Mouse (Mus musculus): Measurements from ENCODE around the gene Map4k5.

Gene Map4k5

DNA sequence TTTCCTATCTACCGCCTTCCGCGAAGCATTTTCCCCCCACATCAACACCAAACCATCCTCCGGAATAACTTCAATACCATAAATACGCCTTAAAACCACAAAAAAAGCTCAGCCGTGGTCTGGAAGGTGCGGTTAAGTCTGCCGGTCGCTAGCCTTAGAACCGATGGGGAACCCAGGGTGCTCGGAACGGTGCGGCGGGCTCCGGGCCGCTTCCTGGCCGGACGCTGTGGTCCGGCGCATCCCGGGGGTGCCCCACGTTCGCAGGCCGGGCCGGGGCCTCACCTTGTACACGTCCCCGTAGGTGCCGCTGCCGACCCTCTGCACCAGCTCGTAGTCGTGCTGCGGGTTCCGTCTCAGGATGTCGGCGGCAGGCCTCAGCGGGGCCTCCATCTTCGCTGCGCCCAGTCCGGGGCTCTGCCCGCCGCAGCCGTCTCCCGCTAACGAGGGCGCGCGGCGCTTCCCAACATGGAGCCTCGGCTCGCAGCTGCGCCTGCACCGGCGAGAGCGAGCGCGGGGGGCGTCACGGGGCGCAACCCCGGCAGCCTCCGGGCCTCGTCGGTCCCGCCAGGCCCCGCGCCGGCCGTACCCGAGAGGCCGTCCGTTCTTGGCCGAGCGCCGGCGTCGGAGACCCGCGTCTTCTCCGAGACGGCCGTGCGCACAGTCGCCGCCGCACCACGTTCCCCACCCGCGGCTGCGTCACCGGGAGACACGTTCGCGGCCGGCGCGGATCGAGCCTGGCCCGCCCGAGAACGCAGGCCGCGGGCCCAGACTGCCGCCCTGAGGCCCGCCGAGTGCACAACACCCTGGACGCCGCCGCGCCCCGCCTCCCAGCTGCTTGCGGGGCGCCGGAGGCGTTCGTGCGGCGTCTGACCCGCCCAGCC, at the start of gene Map4k5, which contains the start of gene Atl1:
Gene Map4k5 (minus strand): TSS at position 830 of the 881 bp plus-strand sequence.
Gene Atl1 (plus strand): TSS at position 244 of the 881 bp plus-strand sequence.
- peak; percentile 90 to 96 for DNase-seq (ENCODE audit: low spot score in 2 of 2)

- no peak for DNase-seq (ENCODE audit: low spot score in 2 of 2)
Measured at GRCm38 (mm10) chr12:69941655-69942329, 48.8 kb upstream of the Map4k5 start.

DNA sequence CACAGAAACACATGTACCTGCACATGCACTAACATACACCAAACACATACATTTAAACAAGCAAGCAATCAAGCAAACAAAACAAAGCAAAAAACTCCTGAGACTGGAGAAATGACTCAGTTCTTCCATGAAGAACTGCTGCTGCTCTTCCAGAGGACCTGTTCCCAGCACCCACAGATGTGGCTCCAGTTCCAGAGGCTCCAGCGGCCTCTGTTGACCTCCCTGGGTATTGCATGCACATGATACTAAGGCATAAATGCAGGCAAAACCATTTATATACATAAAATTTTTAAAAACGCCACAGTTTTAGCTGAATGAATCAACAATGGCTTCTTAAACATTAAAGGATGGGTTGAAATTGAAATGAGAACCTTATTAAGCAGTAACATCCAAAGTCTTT, 46.3 kb upstream of the Map4k5 start:
- DNase-seq (ENCODE audit: low spot score in 2 of 2) = peak; percentile 16 to 66

- DNase-seq (ENCODE audit: low spot score in 2 of 2) = no peak
Measured at GRCm38 (mm10) chr12:69937731-69938130, 44.7 kb upstream of the Map4k5 start.

GRCm38 (mm10) chr12:69926716-69927115, 33.7 kb upstream of the Map4k5 start:
- no peak for DNase-seq (ENCODE audit: low spot score in 2 of 2)

DNA sequence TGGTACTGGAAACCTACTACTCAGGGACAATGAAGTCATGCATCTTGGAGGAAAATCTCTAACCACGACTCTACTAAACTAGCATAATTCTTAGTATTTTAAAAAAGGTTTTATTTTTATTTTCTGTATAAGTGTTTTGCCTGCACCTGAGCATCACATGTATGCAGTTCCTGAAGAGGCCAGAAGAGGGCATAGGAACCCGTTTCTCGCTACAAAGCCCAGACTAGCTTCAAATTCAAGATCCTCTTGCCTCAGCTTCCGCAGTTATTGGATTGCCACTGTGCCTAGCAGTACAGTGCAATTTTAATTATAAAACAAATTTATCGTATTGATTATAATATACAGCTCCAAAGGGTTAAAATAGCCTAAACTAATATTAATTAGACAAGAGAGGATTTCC, 31.0 kb upstream of the Map4k5 start:
- DNase-seq (ENCODE audit: low spot score in 2 of 2) = peak; percentile 38 to 75

GRCm38 (mm10) chr12:69923603-69924002, 30.6 kb upstream of the Map4k5 start:
- DNase-seq (ENCODE audit: low spot score in 2 of 2) = no peak

GRCm38 (mm10) chr12:69923128-69923527, 30.1 kb upstream of the Map4k5 start:
- DNase-seq (ENCODE audit: low spot score in 2 of 2) = no peak

GRCm38 (mm10) chr12:69922099-69922498, 29.1 kb upstream of the Map4k5 start:
- no peak for DNase-seq (ENCODE audit: low spot score in 2 of 2)

DNA sequence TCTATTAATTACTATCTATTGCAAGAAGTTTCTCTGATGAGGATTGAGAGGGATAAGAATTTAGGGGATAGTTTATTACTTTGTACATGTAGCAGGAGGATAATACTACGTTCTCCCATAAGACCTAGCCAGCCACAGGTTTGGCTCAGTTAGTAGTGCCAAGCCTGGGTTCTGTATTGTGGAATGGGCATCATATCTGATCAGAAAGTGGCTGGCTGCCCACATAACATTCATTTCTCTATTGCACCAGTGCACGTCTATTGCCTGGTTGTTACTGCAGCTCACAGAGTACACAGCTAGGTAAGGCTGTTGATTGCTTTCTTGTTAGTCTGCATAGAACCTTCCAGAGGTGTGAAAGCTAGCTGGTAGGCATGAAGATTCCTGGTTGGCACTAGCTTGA, 24.9 kb upstream of the Map4k5 start:
- no peak for DNase-seq (ENCODE audit: low spot score in 2 of 2)

GRCm38 (mm10) chr12:69912737-69913136, 19.7 kb upstream of the Map4k5 start:
- no peak for DNase-seq (ENCODE audit: low spot score in 2 of 2)

DNA sequence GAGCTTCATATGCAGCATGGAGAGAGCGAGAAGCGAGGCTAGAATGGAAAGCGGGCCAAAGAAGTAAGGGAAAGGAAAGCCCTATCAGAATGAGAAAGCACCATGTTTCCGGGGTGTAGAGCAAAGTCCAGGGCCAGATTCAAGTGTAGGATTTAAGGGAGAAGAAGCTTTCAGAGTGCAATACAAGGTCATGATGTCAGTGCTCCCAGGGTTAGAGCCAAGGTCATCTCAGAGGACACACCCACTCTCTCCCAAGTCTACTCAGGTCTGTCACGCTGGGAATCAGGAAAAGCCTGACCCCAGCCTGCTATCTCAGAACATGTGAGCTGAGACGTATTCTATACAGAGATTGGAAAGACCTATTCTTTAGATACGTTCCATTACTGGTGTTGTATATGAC, 18.9 kb upstream of the Map4k5 start:
- no peak for DNase-seq (ENCODE audit: low spot score in 2 of 2)

DNA sequence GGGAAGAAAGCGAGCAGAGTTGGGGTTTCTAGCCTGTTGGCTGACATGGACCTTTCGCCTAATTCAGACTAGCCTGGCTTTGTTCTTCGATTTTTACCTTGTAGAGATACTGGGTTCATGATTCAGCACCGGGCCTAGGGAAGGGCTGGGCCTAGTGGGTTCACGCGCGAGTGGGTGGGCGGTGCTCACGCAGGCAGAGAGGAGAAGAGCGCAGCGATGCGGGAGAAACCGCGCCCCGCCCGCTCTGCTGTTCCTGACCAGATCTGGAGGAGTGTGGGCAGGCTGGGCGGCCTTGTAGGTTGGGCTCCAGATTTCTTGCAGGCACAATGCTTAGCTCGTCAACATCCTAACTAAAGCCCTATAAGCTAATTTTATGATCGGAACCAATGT, 15.5 kb upstream of the Map4k5 start:
- no peak for DNase-seq (ENCODE audit: low spot score in 2 of 2)

DNA sequence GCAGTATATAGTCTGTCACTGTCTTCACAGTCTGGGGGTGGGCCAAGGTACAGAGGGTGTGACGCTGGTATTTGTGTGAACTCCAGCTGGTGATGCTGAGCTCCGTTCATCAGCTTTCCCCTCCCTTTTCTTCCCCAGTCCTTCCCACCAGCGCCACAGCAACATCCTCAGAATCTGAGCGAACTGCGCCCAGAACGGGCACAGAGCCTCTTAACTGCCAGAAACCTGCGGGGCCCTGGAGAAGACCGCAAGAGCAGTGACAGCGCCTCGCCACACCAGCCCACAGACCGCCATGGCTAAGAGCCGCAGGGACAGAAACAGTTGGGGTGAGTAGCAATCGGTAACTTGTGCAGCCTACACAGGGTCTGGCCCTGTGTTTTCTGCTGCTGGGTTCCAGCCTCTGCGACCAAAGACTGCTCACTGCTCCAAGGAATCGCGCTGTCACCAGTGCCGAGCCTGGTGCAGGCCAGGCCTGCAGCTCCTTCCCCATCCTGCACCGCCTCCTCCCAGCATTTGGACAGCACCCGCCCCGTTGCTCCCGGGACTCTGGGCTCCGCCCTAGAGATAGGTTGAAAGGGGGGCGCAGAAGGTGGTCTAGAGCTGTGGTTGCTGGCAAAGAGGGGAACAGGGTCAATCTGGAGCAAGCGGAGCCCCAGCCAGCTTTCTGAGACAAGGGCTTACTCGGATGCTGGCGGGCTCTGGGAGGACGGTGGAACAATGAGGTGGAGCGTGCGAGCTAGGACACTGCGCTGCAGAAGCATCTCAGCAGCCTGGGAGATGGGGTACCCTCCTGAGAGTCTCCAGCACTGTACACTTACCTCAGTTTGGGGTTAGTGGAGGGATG, 14.9 kb upstream of the Map4k5 start:
- DNase-seq (ENCODE audit: low spot score in 2 of 2) = peak in 1 of 2 experiments; percentile 65

GRCm38 (mm10) chr12:69904991-69905390, 12.0 kb upstream of the Map4k5 start:
- DNase-seq (ENCODE audit: low spot score in 2 of 2) = no peak

DNA sequence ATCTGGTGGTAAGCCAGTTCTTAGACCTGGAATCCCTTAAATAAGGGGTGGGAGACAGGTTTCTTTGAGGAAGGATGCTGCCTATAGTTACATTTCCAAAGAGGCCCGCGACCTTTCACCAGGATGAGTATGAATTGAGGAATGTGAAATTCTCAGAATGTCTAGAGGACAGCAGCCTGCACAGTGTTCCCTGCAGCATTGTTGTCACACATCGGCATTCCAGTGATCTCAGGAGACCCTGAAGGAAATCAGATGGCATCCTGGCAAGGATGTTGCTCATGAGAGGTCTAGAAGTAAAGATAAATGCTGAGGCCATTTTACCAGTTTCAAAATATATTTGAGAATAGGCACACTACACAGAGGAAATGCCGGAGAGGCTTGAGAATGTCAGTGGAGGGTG, 5.1 kb upstream of the Map4k5 start:
- DNase-seq (ENCODE audit: low spot score in 2 of 2) = no peak

DNA sequence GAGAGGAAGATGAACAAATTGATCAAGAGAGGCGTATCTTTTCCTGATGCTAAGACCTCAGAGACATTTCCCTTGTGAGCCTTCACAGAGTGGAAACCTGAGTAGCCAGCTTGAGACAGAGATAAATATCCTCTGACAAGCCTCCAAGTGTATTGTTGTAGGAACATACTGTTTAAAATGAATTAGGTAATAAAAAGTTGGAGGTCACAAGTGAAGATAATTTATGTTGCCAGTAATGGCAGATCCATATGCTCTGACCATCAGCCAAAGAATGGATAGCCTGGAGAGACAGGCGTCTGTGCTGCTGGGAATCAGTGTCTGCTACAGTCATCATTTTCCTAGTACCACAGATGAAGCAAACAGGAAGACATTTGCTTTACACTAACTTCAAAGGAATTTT, 2.0 kb upstream of the Map4k5 start:
- DNase-seq (ENCODE audit: low spot score in 2 of 2) = no peak

GRCm38 (mm10) chr12:69893927-69894326, 927 bp upstream of the Map4k5 start:
- no peak for DNase-seq (ENCODE audit: low spot score in 2 of 2)

DNA sequence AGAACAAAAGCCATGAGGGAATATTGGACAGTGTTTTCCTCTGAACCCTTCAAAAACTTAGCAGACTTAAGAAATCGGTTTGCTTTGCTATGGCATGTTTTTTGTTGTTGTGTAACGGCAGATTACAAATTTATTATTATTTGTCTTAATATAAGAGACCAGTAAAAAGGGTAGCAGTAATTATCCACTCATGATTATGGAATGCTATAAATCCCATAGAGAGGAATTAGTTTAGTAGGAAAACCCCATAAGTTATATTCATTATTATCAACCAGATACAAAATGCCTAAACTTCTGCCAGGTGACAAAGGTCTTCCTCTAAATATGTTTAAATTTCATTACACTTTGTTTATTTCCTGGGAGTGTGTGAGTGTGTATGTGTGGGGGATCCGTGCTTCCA, 1.3 kb downstream of the Map4k5 start:
- DNase-seq (ENCODE audit: low spot score in 2 of 2) = no peak

- no peak for DNase-seq (ENCODE audit: low spot score in 2 of 2)
Measured at GRCm38 (mm10) chr12:69890476-69890875, 2.5 kb downstream of the Map4k5 start.

DNA sequence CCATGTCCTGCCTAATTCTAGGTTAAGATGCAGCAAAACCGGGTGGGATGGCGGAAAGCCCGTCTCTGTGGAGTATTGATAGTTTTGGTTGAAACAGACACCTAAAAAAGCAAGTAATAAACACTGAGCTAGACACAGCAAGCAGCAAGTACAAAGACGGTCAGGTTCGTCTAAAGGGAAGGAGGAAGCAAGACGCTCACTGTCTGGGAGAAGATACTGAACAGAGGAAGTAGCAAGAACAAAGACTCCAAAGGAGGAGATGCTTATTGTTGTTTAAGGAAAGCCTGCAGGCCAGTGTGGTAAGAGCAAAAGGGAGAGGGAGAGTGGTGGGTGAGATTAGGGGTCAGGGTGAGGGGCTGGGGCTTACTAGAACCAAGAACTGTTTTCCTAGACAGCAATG, 2.9 kb downstream of the Map4k5 start:
- no peak for DNase-seq (ENCODE audit: low spot score in 2 of 2)

- DNase-seq (ENCODE audit: low spot score in 2 of 2) = no peak
Measured at GRCm38 (mm10) chr12:69888345-69888744, 4.7 kb downstream of the Map4k5 start.

Measured in spleen, postnatal 4 days (tissue).